Mouse (Mus musculus): ENCODE data around the gene Trappc6b.

Trappc6b gene

DNA sequence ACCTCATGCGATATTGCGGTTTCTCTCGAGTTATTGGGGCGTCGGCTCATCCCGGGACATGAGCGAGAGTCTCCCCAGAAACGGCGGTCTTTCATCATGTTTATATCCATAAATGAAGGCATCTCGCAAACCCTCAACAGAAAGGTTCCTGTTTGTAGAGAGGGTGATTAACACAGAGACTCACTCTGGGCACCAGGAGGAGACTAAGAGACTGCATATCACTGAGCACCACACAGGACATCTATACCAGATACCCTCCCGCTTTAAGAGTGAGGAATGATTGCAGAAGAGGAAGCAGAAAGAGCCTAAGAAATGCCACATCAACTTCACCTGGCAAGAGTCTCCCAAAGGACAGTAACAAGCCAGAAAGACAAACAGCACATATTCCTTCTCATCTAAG lies 5.0 kb downstream of the Trappc6b start:
- DNase-seq (ENCODE audit: extremely low read depth, low read depth, low spot score) = no peak

DNA sequence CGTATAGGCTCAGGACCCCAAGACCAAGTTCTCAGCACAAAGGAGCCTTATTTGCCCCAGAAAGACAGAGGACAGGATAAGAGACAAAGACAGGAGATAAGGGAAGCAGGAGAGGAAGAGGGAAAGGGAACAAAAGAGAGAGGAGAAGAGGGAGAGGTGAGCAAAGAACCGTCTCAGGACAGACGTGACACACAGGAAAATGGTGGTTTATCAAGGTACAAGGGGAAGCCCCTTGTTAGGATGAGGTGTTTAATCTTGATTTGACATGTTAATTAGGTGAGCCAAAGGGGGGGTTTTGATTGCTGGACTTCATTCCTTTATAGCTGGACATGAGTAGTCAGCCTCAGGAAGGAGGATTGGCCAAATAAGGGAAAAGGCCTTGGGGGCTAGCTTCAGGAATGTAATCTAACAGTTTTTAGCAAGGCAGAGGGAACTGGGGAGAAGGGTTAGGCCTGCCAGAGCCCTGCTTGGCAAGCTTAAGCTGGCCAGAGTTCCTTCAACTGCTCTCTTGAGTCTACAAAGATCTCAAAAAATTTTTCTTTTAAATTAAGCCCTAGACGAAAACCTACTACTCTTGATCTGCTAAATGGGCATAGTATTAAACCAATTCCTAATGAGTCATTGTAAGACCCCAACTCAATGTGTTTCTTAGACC lies 5.9 kb downstream of the Trappc6b start:
- no peak for DNase-seq (ENCODE audit: extremely low read depth, low read depth, low spot score)

DNA sequence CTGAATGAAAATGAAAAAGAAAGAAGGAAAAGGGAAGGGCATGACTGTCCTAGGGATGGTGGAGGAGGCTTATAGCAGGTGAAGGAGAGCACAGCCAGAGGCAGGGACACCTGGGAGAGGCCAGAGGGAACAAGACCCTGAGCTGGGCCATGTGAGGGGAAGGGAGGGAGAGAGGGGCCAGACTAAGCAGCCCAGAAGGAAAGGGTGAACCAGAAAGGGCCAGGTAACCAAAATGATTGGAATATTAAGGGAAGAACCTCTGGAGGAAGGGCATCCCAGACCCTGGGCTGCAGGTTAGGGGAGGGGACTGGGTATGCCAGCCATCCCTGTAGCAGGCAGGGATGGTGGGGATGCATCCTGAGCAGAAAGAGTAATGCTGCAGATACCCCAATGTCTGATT lies 7.3 kb downstream of the Trappc6b start:
- DNase-seq (ENCODE audit: extremely low read depth, low read depth, low spot score) = no peak

DNA sequence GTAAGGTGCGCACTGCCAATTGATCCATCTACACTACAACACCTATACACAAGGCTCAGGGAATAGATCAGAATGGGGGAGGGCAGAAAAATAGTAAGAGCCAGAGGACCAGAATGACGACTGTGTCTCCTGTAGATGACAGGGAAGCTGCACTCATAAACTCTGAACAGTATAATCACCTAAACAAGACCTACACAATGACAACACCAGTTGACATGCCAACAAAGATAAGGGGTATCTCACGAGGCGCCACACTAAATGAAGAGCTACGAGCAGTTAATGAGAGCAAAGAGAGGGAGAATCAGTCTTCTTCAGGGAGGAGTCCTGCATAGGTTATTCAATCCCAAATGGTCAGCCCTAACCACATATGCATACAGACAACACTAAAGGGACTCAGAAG lies 8.1 kb downstream of the Trappc6b start:
- DNase-seq (ENCODE audit: extremely low read depth, low read depth, low spot score) = no peak

DNA sequence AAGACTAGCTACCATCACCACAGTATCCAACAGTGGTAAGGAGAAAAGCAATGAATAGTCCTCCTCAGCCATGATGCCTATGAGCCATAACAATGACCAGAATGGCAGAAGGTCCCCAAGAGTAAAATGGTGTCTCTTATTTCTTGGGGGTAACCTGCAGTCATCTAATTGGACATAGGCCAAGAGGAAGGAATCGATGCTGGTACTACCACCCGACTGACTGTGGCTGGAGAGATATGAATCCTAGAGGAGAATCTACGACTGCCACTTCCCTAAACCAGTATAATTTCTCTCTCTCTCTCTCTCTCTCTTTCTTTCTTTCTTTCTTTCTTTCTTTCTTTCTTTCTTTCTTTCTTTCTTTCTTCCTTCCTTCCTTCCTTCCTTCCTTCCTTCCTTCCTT lies 8.8 kb downstream of the Trappc6b start:
- DNase-seq (ENCODE audit: extremely low read depth, low read depth, low spot score) = no peak

DNA sequence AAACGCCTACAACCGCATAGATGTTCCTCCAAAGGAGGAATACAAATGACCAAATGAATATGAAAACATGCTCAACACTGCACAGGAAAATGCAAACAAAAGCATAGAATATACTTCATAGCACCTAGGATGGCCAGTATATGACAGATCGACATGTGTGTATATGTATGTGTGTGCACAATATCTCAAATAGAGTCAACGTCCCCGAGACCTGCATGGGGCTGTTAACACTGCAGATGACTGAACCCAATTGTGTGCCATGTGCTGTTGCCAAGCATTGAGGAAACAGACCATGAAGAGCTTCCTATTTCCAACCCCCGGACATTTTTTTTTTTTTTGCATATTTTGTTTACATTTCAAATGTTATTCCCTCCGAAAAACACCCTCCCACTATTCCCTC lies 20.4 kb downstream of the Trappc6b start:
- DNase-seq (ENCODE audit: extremely low read depth, low read depth, low spot score) = no peak

DNA sequence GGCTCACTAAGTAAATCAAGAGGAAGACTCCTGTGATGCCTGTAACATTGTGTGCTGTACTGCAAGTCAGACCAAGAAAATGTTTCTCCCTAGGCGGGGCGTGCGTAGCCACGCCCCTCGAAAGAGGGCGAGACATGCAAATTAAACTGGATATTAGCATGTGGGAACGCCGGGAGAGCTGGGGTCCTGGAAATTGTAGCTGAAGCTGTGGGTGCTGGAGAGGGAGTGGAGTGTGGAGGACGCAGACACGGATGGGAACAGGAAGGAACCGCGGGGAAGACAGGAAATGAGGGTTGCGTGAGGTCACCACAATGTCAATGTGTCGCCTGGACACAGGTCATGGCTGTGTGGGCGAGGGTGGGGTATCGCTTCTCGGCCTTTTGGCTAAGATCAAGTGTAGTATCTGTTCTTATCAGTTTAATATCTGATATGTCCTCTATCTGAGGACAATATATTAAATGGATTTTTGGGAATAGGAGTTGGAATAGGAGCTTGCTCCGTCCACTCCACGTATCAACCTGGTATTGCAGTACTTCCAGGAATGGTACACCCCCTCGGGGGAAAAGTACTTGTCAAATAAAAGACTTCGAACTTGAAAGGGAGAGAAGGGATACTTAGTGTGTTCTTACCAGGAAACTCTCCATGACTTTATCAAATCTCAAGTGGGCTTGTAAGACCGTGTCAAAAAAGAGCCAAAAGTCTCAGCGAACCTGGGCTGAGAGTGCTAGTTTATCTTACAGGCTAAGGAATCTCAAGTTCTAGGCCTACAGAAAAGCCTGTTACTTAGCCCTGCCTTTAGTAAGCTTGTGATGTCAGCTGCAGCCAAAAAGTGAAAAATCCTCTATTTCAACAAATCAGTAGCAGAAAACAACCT lies 21.1 kb downstream of the Trappc6b start:
- DNase-seq (ENCODE audit: extremely low read depth, low read depth, low spot score) = no peak

DNA sequence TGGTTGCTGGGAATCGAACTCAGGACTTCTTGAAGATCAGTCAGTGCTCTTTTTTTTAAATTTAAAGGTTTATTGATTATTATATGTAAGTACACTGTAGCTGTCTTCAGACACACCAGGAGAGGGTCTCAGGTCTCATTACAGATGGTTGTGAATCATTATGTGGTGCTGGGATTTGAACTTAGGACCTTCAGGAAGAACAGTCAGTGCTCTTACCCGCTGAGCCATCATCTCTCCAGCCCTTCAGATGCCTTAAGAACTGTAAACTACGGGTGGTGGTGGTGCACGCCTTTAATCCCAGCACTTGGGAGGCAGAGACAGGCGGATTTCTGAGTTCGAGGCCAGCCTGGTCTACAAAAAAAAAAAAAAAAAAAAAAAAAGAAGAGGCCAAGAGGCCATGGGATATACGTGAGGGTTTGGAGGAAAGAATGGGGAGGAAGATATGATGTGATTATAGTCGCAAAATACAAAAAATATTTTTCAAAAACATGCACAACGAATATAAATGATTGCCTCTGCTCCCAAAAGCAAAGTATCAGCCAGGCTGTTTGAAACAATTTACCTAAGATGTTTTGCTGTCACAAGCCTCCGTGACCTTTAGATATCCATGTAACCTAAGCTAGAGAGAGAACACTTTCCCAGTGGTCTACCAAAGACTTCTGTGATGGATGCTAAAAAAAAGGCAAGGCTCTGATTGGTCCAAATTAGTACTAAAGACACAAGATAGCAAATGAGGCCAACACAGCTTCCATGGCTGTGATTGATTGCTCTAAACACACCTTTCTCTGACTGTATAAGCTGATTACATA lies 21.9 kb downstream of the Trappc6b start:
- DNase-seq (ENCODE audit: extremely low read depth, low read depth, low spot score) = no peak

DNA sequence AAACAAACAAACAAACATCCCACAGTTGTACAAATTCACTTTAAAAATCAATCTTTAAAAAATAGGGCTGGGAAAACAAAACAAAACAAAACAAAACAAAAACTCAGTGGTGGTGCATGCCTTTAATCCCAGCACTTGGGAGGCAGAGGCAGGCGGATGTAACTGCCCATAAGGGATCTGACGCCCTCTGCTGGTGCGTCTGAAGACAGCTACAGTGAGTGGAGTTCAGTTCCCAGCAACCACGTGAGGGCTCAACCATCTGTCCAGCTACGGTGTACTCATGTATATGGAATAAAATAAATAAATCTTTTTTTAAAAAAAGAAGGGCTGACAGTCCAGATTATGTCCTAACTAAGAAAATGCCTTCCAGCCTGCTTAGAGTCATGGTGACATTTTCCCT lies 29.2 kb downstream of the Trappc6b start:
- no peak for DNase-seq (ENCODE audit: extremely low read depth, low read depth, low spot score)

DNA sequence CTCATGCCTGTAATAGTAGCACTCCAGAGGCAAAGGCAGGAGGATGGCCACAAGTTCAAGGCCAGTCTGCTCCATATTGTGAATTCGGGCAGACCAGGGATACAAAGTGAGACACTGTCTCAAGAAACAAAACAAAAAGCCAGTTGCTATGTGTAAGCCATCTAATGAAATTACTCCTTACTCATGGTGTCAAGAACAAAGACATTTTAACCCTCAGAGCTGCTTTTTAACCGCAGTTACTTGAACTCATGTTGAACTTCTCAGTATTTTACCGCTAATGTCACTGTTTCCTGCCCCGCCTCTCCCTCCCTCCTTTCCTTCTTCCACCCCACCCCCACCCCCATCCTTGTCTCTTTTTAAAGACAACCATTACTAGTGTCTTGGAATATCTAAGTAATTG lies 40.0 kb downstream of the Trappc6b start:
- no peak for DNase-seq (ENCODE audit: extremely low read depth, low read depth, low spot score)

DNA sequence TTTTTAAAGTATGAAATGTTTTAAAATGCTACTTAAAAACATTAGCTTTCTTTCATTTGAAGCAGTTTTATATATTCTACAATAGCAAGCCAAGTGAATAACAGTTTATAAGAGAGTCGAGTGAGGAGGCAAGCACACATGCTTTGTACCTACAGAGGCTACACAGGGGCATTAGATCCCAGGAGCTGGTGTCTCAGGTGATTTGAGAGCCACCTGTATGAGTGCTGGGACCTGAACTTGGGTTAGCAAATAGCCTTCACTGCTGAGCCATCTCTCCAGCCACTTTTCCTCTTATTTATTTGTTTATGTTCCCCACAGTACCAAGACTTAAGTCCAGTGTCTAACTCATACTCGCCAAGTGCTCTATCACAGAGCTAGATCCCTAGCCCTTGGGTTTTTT lies 41.4 kb downstream of the Trappc6b start:
- DNase-seq (ENCODE audit: extremely low read depth, low read depth, low spot score) = no peak

DNA sequence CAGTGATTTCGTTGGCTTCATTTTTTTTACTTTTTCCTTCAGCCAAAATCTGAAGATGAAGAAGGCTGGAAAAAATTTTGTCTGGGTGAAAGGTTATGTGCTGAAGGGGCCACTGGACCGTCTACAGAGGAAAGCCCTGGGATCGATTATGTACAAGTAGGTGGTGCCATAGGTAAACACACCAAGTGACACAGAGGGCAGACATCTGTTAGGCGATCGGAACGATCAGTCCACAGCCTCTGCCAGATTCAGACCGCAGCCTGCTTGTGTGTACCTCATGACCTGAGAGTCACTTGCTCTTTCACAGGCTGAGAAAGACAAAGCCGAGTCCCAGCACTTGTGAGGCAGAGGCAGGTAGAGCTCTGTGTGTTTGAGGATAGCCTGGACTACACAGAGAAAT lies 43.3 kb downstream of the Trappc6b start:
- no peak for DNase-seq (ENCODE audit: extremely low read depth, low read depth, low spot score)

DNA sequence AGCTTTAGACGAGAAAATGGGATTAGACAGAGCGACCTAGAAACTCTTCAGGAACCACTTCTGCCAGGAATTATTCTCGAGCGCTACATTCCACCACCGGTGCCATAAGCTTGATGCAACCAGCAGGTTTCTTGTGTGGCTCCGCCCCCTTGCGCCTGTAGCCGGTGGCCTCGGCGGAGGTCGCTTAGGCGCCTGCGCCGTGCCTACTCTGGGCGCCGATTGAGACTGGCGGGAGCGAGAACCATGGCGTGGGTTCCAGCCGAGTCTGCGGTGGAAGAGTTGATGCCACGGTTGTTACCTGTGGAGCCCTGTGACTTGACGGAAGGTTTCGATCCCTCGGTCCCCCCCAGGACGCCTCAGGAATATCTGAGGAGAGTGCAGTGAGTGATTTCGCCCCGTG lies 48.0 kb downstream of the Trappc6b start, which contains the start of gene Gemin2:
Gene Gemin2 (plus strand): TSS at position 160 of the 400 bp plus-strand sequence.
- DNase-seq (ENCODE audit: extremely low read depth, low read depth, low spot score) = no peak

DNA sequence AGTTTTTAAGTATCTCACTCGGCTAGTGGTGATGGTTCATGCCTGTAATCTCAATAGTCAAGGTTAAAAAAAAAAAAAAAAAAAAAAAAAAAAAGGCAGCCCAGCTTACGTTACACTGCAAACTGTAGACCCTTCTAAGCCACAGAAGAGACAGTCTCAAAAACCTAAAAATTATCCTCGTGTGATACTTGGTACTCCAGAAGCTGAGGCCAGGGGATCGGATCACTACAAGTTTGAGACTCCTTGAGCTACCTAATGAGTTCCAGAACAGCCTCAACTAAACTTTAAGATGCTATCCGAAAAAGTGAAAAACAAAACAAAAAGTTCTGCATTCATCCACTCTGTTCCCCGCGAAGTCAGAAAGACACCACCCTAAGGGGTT lies 48.6 kb downstream of the Trappc6b start:
- DNase-seq (ENCODE audit: extremely low read depth, low read depth, low spot score) = no peak

DNA sequence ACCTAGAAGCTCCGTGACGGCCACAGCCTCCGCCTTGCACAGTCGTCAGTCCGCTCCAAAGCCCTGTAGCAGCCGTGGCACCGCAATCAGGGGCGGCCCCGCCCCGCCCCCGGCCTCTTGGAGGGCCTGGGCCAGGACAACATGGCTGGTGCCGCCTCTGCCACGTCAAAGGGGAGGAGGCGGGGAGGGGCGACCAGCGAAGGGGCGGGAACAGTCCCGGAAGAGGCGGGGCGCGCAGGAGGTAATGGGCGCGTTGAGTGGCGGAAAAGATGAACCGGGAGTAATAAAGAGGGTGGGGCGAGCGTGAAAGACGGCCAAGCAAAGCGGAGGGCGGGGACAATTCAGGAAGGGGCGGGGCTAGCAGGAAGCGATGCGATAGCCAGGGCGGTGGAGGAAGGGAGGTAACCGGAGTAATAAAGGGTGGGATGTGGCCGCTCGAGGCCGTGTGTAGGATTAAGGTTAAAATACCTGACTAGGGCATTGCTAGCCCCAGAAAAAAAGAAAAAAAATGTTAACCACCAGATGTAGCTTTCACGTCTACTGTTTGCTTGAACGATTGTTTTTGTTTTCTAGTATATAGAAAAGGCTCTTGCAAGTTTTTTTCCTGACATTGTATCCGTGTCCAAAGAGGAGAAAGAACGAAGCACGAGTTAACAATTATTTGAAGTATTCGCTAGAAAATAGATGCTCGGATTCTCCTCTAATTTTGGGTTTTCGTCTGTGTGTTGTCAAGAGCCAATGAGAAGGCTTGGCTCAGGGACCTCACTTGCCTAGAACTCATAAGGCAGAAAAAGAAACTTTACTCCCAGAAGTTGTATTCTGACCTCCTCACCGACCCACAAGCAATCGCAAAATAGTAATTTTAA lies 49.2 kb downstream of the Trappc6b start, which contains the start of gene Sec23a:
Gene Sec23a (minus strand): TSS at position 174 of the 866 bp plus-strand sequence.
- no peak for DNase-seq (ENCODE audit: extremely low read depth, low read depth, low spot score)

DNA sequence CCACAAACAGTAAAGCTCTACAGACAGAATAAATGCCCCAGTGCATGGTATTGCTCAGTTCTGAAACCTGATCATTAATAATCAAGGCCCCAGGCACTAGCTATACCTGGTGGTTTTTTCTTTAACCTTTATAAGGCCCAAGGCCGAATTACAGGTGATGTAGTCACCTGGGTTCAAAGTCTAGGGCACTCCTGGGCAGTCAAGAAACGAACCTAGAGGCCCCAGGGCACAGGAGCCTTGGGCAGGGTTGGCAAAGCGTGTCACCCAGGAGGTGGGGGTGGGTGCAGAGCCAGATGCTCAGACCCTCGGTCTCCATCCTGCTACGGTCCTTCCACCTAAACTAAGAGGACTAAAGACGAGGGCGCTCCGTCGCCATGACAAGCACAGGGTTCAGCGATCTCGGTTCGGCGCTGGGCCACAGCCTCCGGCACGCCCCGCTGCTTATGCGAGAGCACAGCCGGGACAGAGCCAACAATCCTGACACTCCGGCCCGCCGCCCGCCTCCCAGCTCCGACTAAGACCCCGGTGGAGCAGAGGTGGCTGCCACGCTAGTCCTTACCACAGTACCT lies 49.9 kb downstream of the Trappc6b start:
- no peak for DNase-seq (ENCODE audit: extremely low read depth, low read depth, low spot score)

DNA sequence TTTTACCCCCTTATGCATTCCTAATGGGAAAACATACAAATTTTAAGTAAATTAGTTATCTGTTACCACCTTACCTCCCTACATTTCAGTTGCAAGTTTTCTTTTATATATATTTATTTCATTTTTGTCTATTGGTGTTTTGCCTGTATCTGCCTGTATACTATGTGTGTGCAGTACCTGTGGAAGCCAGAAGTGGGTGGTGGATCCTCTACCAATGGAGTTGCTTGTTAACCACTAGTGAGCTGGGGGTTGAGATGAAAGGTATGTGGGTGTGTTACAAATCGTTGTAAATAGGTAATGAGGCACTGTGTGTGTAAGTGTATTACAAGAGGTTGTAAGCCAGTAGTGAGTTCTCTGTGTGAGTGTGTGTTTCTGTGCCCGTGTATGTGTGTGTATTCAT lies 50.8 kb downstream of the Trappc6b start:
- no peak for DNase-seq (ENCODE audit: extremely low read depth, low read depth, low spot score)

All from fat pad, adult 2 months (tissue).